Mouse (Mus musculus) CD4-positive, CD25-positive, alpha-beta regulatory T cell, adult 4 months (primary cell): Measurements from ENCODE around the gene Gm20388. TPM values are rescaled to one million over a fixed set of nuclear protein-coding genes. Genes with fewer than 3 reads are reported as not detected.

Experiments
- ATAC-seq: one replicate; pipeline ENCODE4 v1.8.0; 2017
- polyA plus RNA-seq, 2 experiments: library from polyadenylated mRNA; unstranded; fragments of 100-300 nt; shearing (Covaris generic); gene quantifications; one replicate each; pipeline ENCODE4 v1.2.1; 2017

The Gm20388 gene
- polyA plus RNA-seq: 10 to 100 TPM; 10.7 to 12.8 TPM

GRCm38 (mm10) chr8:119910547-119911257 lies at the start of gene Gm20388:
Gm20388 (plus strand) TSS chr8:119910841.
- peak; percentile 86 for ATAC-seq

DNA sequence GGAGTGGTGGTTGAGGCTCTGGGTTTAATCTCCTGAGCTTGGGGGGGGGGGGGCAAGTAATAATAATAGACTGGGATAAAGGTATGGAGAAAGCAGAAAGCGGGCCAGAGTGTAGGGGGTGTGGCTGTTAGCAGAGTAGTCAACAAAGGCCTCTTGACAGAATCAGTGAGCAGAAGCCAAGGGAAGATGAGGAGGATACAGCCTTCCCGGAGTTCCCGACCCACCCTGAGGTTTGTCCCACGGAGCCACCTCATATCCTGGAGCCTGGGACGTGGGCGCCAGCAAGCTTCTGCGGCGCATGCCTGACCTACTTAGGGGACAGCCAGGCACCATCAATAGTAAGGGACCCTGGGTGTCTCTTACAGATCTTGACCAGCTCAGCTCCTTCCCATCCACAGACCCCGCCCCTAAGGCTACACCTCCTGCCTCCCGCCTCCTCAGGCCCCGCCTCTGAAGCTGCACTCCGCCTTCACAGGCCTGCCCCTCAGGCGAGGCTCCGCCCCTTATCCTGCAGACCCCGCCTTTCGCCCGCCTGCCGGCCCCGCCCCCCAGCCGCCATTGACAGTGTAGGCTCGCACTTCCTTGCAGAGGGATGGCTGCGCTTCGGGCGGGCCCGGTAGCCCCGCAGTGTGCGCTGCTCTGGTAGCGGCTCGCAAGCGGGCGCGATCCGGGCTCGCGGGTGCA lies 48.8 kb upstream of the Gm20388 start, which contains the start of gene Klhl36:
TSS of gene Klhl36 (plus strand) at position 561 of the 684 bp plus-strand sequence.
- peak; percentile 98 for ATAC-seq

GRCm38 (mm10) chr8:119862390-119862734 lies 48.3 kb upstream of the Gm20388 start:
- no peak for ATAC-seq

- peak; percentile 4 for ATAC-seq
These were observed 47.9 kb upstream of the Gm20388 start for GRCm38 (mm10) chr8:119862749-119863148.

GRCm38 (mm10) chr8:119869616-119870015 lies 41.0 kb upstream of the Gm20388 start:
- ATAC-seq: no peak

DNA sequence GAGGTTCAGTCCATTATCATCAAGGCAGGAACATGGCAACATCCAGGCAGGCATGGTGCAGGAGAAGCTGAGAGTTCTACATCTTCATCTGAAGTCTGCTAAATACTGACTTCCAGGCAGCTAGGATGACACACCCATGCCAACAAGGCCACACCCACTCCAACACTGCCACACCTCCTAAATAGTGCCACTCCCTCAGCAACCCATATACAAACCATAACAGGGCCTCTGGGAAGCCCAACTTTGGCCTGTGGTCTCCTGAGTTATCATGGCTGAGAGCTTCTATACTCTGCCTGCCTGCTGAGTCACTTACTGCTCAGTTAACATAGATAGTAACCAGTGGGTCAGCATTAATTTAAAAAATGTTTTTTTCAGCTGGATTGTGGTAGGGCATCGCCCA lies 37.5 kb upstream of the Gm20388 start:
- ATAC-seq: no peak

- ATAC-seq: no peak
These were observed 29.3 kb upstream of the Gm20388 start for GRCm38 (mm10) chr8:119881301-119881700.

DNA sequence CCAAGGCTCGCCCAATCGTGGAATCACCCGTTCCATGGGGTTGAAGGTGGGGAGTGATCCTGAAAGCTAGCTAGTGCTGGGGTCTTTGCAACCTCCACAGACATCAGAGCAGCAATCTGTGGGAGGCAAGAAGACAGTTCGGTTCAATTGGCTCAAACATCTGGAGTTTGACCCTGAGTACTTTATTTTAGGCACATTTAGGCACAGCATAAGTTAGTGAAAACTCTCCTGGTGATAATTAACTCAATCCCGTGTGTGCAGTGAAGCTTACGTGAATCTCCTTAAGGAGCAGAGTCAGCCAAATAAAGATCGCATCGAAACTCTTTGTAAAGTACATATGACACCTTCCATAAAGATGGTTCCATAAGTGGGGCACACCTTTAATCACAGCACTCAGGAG lies 28.7 kb upstream of the Gm20388 start:
- ATAC-seq: no peak

- ATAC-seq: no peak
These were observed 27.4 kb upstream of the Gm20388 start for GRCm38 (mm10) chr8:119883281-119883680.

- ATAC-seq: no peak
These were observed 25.0 kb upstream of the Gm20388 start for GRCm38 (mm10) chr8:119885612-119886011.

GRCm38 (mm10) chr8:119887130-119887529 lies 23.5 kb upstream of the Gm20388 start:
- ATAC-seq: no peak

GRCm38 (mm10) chr8:119888012-119888411 lies 22.6 kb upstream of the Gm20388 start:
- ATAC-seq: no peak

DNA sequence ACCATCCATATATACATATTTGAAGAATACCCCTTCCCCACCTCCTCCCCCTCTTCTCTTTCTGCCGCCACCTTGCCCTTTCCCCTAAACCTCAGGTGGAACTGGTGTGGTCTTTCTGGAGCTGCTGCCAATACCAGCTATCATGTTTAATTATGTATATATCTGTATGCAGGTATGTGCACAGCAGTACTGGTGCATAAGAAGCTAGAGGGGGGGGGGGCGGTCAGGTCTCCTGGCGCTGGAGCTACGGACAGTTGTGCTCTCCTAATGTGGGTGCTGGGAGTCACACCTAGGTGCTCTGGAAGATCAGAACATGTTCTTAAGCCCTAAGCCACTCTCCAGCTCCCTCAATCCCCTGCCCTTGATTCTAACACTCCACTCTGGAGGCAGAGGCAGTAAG lies 13.6 kb upstream of the Gm20388 start:
- no peak for ATAC-seq

DNA sequence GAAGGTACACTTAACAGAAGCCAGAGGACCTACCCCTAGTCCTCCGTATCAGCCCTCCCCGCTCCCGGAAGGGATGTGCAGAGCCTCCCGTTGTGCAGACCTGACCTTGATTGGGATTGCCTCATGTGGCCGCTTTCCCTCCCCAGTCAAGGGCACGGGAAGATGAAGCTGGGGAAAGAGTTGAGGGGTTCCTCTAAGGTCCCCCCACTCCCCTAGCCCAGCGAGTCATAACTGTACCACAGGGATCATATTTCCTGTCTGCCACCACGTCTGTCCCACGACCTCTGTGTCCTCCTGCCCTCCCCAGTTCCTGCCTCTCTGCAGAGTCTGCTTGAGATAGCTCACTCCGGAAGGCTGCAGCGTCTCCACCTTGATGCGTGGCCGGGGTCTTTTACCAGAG lies 12.7 kb upstream of the Gm20388 start:
- ATAC-seq: peak; percentile 95

GRCm38 (mm10) chr8:119901349-119901748 lies 9.3 kb upstream of the Gm20388 start:
- no peak for ATAC-seq

DNA sequence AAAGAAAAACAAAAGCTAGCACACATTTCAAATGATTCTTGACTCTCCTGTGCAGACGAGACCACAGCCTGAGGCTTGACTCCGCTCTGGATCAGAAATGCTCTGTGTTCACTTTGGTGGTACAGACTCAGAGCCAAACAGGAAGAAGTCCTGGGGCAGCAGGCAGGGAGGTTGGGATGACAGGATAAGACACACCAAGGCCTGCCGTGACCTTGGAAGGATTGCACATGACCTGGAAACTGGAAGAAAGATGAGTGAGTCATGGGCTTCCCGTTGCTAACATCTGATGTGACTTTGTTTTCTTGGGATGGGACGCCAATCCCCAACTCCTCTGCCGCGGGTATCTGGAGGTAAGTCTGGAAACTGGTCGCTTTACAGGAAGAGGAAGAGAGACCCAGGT lies 8.7 kb upstream of the Gm20388 start:
- no peak for ATAC-seq

GRCm38 (mm10) chr8:119904323-119904911 lies 6.2 kb upstream of the Gm20388 start:
- ATAC-seq: no peak

DNA sequence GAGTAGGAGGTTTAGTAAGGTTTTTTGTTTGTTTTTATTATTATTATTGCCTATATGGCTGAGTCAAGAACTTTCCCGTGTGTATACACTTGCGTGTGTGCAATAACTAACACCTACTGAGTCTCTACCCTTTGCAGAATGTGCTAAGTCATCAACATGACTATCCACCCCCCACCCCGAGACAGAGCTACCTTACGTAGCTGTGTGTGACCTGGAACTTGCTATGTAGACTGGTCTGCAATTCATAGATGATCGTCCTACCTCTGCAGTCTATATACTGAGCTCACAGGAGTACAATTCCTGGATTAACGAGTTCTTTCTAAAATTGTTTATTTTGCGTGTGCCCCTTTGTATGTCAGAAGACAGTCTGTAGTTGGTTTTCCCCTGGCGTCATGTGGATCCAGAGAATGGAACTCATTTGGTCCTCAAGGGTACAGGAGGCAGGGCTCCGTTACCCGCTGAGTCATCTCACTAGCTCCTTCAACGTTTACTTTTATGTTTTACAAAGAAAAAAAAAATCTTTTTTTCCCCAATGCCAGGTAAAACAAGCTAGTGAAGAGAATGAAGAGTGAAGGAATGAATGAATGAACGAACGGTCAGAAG lies 596 bp upstream of the Gm20388 start, which contains the start of gene Usp10:
TSS of gene Usp10 (plus strand) at position 417 of the 603 bp plus-strand sequence.
- ATAC-seq: peak; percentile 48

- peak; percentile 15 for ATAC-seq
These were observed 769 bp downstream of the Gm20388 start for GRCm38 (mm10) chr8:119911258-119911962.

DNA sequence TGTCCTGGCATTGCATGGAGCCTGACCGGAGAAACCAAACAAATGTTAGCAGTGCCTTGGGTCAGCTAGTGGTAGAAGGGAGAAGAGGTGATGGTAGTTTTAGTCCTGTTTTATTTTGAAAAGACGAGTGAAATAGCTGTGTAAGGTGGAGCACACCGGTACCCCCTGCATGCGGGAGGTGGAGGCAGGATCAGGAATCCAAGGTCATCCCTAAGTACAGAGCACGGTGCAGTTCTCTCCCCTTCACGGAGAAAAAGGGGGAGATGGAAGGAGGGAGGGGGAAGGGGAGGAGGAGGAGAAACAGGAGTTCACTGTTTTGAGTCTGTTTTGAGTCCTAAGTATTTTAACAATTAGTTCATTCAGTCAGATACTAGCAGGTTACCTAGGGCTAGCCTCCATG lies 2.0 kb downstream of the Gm20388 start:
- no peak for ATAC-seq

DNA sequence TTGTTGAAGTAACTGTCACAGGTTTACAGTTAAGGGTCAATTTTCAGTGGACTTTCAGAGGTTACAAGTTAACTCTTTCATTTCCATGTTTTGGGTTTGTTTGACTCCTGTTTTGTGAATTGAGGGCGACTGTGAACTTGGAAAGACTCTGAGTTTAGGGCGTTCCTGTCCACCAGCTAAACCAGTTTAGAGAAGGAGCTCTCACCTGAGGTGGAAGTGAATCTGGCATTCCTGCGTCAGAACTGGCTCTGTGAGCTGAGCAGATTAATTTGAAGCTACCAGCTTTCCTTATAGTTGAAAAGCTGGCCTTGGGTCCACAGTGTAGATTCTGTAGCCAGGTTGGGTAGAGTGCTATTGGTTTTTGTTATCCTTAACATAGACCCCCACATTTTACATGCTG lies 2.5 kb downstream of the Gm20388 start:
- no peak for ATAC-seq

DNA sequence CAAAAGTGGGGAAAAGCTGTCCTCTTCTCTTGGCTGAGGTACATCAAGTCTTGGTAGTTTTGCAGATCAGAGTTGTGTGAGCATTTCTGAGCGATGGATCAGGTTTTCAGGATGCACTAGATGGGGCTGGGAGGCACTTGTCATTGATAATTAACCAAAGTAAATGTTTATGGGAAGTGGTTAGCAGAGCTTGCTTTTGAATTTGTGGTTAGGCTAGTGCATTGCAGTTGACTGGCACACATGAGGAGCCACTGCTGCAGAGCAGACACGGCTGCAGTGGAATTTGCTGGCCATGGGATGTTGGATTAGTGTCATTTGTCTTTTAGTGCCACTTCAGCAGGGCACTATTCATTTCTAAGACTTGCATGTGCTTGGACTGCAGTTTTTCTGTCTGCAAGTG lies 3.5 kb downstream of the Gm20388 start:
- ATAC-seq: peak; percentile 22

DNA sequence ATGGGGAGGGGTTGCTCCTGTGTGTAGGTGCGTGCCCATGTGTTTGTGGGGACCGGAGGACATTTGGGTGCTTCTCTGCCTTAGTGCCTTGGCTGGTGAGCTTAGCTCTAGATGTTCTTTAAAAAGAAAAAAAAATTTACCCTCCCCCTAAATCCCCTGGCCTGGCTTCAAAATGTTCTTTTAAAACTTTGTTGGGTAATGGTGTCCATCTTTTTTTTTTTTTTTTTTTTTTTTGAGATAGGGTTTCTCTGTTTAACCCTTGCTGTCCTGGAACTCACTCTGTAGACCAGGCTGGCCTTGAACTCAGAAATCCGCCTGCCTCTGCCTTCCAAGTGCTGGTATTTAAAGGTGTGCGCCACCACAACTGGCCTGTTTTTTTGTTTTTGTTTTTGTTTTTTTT lies 4.7 kb downstream of the Gm20388 start:
- no peak for ATAC-seq
